Mouse (Mus musculus): Measurements from ENCODE around the gene Aes.

DNA sequence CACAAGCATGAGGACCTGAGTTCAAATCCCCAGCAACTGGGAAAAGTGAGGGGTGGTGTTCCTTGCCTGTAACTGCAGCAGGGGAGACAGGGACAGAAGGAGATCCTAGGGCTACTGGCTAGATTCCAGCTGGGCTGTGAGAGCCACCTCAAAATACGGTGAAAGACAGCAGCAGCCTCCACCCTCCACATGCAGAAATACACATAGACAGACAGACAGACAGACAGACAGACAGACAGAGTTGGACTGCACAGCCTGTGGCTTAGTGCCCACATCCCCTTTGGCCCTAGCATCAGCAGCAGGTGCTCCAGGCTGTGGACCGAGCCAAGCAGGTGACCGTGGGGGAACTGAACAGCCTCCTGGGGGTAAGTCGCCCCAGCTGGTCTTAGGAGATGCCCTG is 20.7 kb downstream of the Aes start:
- no peak for TF ChIP-seq CTCF (IDR thresholded peaks at IDR 0.05; ENCODE audit: low read depth)
- no peak for TF ChIP-seq EP300 (optimal IDR thresholded peaks at IDR 0.05)
